Comparison of ENCODE assay signal across 15 mouse cellular contexts in genomic region chr17:64789175-64789574, GRCm38 (mm10). TPM values are rescaled to one million over a fixed set of nuclear protein-coding genes. Genes with fewer than 3 reads are reported as not detected.
"Had no signal": no experiment of that assay in that cellular context is flagged by ENCODE, and none has a peak within 500 bp of the region (broad histone marks: within the 10 kb centered on the region; RNA-seq: fewer than 3 reads in every experiment).

No protein-coding gene starts in this region.

- H3K4me3 ChIP-seq: kidney, embryonic 15.5 days; left cerebral cortex, adult 2 months; limb, embryonic 10.5 days; liver, embryonic 15.5 days; midbrain, embryonic 10.5 days; myocyte; neural tube, embryonic 15.5 days had no signal

- H3K27me3 ChIP-seq: liver, embryonic 15.5 days; neural tube, embryonic 15.5 days had no signal

- H3K4me1 ChIP-seq: kidney, embryonic 15.5 days; liver, embryonic 15.5 days; midbrain, embryonic 10.5 days; neural tube, embryonic 15.5 days had no signal

- H3K36me3 ChIP-seq: kidney, embryonic 15.5 days; limb, embryonic 10.5 days; liver, embryonic 15.5 days; midbrain, embryonic 10.5 days; neural tube, embryonic 15.5 days had no signal

- DNase-seq: kidney, adult 2 months; kidney, postnatal 25 days; midbrain, embryonic 14.5 days; thymus, adult 18-20 months; thymus, postnatal 14 days had no signal

- H3K9me3 ChIP-seq: kidney, embryonic 15.5 days; limb, embryonic 10.5 days; liver, embryonic 15.5 days; midbrain, embryonic 10.5 days; neural tube, embryonic 15.5 days had no signal

- H3K9ac ChIP-seq: kidney, embryonic 15.5 days; liver, embryonic 15.5 days; neural tube, embryonic 15.5 days had no signal

- H3K27ac ChIP-seq: kidney, embryonic 15.5 days; left cerebral cortex, adult 2 months; limb, embryonic 10.5 days; liver, embryonic 15.5 days; midbrain, embryonic 10.5 days; neural tube, embryonic 15.5 days had no signal

- H3K4me2 ChIP-seq: kidney, embryonic 15.5 days; liver, embryonic 11.5 days; liver, embryonic 15.5 days; neural tube, embryonic 15.5 days had no signal

RNA-seq across cellular contexts. Expression of gene 4930583I09Rik, which starts 46.7 kb away (rescaled TPM):
- polyA plus RNA-seq: kidney, adult 2 months; kidney, embryonic 15.5 days; limb, embryonic 10.5 days; limb, embryonic 14.5 days; liver, embryonic 11.5 days; liver, embryonic 15.5 days; midbrain, embryonic 10.5 days; midbrain, embryonic 14.5 days; neural tube, embryonic 11.5 days; neural tube, embryonic 15.5 days had no signal
